Mouse (Mus musculus) urinary bladder, postnatal 14 days (tissue): ENCODE results near the gene Rnf227.
A peak's percentile ranks its signal among the peaks of the same experiment; 100 is the strongest.
"Not testable (repeated sequence)": the region's sequence is repeated elsewhere in the genome, so short reads cannot be mapped to it uniquely, and the experiment has no call there.

Source experiments
- DNase-seq: peaks from one replicate; pipeline ENCODE4 v3.0.0; 2021; ENCODE audit warnings: low spot score

Gene Rnf227

DNA sequence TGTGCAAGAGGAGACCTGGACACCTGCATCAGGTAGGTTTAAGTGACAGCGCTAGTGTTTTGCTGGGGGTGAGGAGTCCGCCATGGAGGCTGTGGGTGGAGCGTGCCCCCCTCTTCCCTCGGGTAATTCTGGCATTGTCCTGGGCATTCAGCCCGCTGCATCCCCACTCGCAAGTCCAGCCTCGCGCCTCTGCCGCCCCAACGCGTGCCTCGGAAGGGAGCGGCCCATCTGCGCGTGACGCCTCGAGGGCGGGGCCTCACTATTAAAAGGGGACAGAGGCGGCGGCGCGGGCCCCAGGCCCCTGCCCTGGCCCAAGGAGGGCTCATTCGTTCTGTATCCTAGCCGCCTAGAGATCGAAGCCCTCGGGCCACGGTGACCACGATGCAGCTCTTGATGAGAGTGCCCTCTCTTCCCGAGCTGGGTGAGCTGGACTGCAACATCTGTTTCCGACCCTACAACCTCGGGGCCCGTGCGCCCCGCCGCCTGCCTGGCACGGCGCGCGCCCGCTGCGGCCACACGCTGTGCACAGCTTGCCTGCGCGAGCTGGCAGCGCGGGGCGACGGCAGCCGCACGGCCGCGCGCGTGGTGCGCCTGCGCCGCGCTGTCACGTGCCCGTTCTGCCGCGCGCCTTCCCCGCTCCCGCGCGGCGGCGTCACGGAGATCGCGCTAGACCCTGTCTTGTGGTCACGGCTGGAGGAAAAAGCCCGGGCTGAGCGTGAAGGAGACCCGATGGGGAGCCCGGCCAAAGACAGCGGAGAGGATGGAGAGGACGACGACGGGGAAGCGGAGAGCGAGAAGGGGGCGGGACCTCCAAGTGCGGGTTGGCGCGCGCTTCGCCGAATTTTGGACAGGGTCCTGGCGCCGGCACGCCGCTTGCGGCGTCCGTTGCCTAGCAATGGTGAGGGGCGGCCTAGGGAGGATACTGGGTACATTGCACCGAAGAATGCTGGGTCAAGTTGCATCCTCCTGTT lies at the start of gene Rnf227:
Gene Rnf227 (plus strand): TSS at position 301 of the 971 bp plus-strand sequence.
- peak; percentile 68 for DNase-seq

DNA sequence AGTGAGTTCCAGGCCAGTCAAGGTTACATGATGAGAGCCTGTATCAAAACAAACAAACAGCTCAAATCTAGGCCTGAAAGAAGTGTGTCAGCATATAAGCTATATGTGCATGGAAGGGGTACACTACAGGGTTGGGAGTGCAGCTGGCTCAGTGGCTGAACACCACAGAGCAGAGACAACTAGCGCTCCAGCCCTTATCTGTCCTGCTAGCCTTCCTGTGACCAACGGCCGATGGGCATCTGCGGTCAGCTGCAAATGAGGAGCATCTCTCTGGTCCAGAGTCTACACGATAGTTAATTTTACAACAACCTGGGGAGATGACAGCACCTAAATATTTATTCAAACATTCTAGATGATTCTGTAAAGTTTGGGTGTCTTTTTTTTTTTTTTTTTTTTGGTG lies 49.1 kb upstream of the Rnf227 start:
- no peak for DNase-seq

DNA sequence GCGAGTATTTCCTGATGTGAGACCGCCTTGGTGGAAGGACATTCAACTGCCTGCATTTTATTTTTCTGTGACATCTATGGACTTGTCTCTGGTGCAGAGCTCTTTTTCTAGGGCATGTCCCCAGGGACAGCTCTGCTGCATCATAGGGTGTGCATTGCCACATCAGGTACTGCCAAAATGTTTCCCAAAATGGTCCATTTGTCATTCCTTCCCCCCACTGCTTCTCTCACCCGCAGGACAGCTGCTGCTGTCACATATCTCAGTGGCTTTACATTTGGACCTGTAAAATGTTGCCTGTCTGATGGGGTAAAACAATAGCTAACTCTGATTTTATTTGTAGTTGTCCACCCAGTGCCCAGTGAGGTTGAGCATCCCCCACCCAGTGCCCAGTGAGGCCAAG lies 45.0 kb upstream of the Rnf227 start:
- DNase-seq = no peak

DNA sequence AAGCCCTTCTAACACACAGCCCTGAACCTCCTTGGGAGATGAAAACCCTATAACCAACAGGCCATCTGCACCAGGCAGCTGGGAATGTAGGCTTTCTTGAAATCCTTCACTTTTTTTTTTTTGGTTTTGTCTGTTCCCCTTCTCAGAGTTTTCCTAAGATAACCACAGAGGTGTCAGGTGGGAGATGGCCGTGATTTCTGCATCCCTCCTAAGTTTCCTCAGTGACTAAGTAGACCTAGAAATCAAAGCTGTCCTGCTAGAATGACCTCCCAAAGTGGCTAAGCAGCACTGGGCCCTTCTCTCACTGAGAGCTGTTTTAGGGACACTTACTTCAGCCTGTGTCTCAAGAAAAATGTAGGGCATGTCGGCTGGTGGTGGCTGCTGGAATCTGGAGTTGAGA lies 42.5 kb upstream of the Rnf227 start:
- no peak for DNase-seq

DNA sequence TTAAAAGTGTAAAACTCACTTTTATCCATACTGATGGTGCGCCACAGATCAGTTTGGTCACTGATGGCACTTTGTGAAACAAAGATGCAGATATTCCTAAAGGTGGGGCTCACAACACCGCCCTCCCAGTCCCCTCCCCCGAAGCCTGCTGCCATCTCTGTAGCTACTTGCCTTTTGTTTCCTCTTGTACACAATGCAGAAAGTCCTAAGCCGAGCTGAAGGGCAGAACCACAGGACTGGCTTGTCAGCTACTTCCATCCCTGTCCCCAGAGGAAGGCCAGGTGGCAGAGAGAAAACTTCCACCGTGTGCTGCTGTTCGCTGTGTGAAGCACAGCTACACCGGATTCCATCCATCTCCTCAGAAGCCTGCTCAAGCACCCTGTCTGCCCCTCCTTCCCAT lies 42.0 kb upstream of the Rnf227 start:
- no peak for DNase-seq

DNA sequence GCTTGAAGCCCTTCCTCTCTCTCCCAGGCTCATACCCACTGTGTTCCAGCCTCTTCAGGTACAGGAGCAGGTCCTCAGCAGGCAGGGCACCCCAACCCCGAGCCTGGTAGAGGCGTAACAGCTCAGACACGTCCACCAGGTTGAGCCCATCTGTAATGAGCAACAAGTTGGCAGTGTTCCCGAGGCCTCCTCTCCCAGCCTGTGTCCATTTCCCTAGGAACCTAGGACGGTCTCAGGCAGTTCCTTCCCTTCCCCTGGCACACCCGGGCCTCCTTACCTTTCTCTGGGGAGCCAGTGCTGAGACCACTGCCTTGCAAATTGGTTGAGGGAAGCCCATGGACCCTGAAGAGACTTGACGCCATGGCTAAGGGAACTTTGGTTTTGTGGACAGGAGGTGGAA lies 37.4 kb upstream of the Rnf227 start:
- DNase-seq = no peak

DNA sequence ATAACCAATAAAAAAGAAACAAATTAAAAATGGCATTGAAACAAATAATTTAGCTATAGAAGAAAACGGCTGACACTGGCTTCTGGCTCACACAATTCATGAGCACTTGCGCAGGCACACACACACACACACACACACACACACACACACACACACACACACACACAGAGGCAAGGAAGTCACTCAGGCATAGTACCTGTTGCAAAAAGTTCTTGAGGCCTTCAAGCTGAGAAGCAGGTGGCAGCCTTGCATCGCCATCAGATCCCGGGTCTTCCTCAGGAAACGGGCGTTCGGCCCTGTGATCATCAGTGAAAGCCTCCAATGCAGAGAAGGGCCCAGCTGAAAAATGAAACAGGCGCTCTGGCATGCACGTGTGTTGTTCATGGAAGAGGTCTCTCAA lies 35.0 kb upstream of the Rnf227 start:
- no peak for DNase-seq

DNA sequence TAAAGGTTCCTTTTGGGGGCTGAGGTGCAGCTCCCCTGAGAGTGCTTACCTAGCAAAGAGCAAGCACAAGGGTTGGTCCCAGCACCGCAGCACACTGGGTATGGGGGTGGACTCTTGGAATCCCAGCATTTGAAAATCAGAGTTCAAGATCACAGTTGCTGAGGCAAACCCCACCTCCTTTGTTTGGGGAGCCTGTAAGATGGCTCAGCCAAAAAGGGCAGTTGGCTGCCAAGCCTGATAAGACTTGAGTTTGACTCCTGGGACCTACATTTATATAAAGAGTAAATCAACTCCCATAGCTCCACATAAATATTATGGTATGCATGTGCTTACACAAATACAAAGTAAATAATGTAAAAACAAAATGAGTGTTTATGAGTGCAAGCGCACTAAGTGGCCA lies 34.2 kb upstream of the Rnf227 start:
- DNase-seq = no peak

DNA sequence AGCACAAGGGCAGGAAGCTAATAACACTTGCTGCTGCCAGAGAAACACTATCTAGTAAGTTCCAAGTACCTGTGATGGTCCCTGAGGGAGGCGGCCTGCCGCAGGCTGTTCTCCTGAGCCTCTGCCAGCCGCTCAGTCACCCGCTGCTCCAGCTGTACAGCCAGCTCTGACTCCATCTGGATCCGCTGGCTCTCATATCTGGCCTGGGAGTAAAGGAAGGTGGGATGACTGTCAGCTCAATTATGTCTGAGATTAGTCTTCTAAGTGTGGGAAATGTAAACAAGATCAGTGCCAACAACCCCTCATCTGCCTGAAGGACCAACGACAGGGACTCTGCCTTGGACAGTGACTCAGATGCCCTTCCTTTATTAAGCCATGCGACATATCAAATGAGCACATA lies 29.0 kb upstream of the Rnf227 start:
- no peak for DNase-seq

DNA sequence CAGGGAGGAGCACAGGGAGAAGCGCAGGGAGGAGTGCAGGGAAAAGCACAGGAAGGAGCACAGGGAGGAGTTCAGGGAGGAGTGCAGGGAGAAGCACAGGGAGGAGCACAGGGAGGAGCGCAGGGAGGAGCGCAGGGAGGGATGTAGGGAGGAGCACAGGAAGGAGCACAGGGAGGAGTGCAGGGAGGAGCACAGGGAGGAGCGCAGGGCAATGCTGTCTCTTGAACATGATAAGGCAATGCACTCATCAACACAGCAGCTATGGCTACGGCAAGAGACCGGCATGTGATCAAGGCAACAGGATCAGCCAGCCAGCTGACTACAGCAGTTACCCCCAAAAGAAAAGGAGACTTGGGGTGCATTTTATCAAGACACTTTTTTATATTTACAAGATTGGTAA lies 23.9 kb upstream of the Rnf227 start:
- DNase-seq = no peak

DNA sequence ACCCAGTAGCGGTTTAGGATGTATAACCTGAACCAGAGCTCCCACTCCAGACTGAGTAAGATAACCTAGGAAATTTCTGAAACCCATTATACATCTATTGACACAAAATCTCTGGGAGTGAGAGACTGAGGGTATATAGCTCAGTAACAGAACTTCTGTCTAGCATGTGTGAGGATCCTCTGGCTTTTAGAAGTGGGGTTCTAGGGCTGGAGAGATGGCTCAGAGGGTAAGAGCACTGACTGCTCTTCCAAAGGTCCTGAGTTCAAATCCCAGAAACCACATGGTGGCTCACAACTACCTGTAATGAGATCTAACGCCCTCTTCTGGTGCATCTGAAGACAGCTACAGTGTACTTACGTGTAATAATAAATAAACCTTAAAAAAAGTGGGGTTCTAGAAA lies 22.3 kb upstream of the Rnf227 start:
- not testable (repeated sequence) for DNase-seq

DNA sequence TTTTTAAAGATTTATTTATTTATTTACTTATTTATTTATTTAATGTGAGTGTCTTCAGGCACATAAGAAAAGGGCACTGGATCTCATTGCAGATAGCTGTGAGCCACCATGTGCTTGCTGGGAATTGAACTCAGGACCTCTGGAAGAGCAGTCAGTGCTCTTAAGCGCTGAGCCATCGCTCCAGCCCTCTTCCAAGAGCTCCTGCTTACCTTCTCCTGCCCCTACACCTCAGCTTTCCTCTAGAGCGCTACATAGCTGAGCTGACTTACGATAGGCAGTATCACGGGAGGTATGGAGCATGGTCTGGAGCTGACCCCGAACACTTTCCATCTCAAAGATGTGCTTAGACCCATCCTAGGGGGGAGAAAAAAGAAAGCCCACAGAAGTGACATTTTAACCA lies 18.7 kb upstream of the Rnf227 start:
- no peak for DNase-seq

DNA sequence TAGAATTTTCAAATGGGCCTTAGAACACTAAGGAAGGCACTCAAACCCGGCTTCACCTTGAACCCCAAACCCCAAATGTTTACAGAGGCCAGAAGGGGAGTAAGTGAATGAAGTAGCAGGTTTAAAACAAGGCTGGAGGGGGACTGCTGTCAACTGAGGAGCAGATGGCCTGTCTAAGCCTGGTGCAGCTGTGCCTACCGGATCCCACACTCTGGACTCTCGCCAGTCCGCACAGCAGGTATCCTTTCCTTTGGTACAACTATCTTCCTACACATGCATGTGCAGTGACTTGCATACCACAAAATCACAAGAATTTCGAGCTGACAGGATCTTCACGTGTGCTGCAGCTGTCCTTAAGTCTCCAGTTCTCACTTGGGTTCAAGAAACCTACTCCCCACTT lies 18.3 kb upstream of the Rnf227 start:
- no peak for DNase-seq

DNA sequence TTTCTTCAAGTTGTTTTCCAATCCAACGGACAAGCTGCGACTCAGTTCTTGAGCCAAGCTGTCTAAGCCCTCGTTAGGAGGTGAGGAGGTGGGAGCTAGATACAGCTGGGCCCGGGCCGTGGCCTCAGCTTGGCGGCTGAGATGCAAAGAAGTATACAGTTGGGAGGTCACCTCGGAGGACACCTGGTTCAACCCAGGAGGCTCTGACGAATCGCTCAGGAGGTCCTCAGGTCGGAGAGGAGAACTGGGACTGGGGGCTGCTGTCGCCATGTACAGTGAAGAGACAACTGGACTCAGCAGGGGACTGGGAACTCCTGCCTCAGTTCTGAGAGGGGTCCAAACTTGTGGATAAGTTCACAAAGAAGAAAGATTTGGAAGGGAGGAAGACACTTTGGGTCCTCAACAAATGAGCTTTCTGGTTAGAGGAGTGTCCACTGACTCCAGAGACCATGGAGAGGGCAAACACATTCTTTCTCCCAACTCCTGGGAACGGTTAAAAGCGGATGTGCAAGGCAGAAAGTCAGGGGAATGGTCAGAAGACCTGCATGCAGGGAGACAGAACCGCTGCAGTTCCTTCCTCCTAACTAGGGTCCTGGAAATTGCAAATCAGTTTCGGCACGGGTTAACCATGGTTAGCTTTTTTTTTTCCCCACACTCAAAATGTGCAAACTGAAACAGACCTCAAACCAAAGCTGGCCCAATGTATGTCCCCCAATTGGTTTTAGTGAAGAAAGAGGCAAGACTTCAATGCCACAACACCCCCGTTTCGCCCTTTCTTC lies 17.4 kb upstream of the Rnf227 start:
- no peak for DNase-seq

DNA sequence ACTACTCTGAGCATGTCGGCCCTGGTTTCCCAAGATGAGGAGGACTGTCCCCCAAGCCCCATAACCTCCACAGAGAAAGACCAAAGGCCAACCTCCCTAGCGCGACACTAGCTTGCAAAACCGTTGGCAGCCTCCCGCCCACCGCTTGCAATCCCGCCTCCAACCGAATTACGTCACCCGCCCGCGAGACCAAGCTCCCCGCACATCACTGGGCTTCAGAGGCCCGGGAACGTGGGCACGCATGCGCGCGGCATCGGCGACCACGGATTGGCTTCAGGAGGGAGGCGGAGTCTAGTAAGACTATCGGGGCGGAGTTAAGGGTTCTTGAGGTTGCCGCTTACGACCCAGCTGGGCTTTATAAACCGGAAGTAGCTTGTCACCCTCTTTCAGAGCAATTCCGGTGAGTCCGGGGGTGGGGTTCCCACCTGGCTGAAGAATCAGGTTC lies 16.6 kb upstream of the Rnf227 start, which contains the start of the genes Cntrob and Trappc1:
Gene Cntrob (minus strand): TSS at position 109 of the 445 bp plus-strand sequence.
Gene Trappc1 (plus strand): TSS at position 314 of the 445 bp plus-strand sequence.
- peak; percentile 99 for DNase-seq

DNA sequence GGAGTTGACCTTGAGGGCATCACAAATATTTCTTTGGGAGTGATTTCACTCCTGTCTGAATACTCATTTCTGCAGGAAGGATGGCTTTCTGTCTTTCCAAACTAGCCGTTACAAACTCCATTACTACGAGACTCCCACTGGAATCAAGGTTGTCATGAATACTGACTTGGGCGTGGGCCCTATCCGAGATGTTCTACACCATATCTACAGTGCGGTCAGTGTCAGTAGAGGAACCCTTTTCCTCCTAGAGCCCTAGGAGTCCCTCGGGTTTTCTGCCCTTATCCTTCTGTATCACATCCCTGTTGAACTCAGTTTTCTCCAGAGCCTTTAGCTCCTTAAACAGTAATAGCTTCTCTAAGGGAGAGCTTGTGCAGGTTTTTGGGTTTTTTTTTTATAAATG lies 15.5 kb upstream of the Rnf227 start:
- no peak for DNase-seq

DNA sequence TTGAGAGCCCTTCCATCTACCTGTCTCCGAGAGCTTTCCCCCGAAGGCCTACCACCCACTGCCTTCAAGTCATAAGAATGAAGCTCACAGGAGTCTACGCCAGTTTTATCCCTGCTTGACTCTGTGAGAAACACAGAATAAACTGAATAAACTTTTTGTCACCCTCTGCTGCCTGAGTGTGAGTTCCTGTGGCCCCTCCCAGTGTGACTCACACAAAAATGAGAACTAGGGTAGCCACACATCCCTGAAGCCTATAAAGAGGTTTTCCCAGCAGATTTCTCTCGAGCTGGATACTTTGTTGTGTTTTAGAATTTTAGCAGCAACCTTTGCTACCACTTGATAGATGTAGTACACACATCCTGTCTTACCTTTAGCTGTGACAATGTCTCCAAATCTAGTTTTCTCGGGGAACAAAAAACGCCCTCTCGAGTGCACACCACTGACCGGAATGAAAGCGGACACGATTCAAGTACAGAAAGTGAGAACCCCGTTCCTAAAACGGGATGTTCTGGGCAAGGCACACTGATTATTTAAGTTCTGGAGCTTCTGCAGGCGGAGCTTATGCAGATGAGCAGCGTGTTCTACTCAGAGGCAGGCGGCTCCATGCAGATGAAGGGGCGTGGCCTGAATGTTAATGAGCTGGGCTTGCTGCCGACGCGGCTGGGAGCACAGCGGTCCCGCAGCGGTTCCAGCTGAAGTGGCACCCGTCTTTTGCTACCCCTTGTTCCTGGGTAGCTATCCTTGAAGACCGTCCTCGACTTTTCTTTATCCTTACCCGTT lies 14.4 kb upstream of the Rnf227 start, which contains the start of gene Kcnab3:
Gene Kcnab3 (plus strand): TSS at position 631 of the 780 bp plus-strand sequence.
- peak; percentile 89 for DNase-seq

DNA sequence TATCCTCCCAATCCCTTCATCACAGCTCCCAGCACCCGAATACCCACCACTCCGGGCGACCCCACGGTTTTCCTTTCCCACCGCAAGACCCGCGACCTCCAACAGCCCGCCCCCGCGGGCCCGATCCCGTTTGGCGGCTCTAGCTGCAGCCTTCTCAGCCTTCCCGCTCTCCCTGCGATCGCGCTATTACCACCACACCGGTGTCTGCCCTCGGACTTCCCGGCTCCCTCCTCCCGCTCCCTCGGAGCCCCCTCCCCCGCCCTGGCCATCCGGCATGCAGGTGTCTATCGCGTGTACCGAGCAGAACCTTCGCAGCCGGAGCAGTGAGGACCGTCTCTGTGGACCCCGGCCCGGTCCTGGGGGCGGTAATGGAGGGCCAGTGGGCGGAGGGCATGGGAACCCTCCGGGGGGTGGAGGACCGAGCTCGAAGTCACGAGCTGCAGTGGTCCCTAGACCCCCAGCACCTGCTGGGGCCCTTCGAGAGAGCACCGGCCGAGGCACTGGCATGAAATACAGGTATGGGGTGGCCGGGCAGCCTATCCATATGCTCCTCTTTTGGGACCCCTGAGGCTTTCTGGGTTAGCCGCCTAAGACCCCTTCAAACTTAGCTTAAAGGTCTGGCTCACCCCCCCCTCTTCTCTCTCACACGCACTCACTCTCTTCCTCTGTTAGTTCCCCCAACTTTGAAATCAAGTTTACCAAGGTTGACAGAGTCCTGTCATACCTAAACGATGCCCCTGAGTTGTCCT lies 13.7 kb upstream of the Rnf227 start:
- peak; percentile 24 for DNase-seq

DNA sequence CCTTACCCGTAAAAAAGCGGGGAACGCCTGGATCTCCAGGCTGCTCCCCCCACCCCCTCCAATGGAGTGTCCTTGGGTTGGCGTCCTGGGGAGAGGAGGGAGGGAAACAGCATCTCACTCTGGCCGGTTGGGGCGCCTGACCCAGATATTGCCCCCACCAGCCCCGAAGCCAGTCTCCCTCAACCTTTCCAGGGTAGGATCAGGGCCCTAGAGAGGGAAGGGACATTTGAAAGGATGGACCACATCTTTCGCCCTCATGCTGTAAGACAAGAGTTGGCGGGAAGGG lies 13.2 kb upstream of the Rnf227 start:
- no peak for DNase-seq

DNA sequence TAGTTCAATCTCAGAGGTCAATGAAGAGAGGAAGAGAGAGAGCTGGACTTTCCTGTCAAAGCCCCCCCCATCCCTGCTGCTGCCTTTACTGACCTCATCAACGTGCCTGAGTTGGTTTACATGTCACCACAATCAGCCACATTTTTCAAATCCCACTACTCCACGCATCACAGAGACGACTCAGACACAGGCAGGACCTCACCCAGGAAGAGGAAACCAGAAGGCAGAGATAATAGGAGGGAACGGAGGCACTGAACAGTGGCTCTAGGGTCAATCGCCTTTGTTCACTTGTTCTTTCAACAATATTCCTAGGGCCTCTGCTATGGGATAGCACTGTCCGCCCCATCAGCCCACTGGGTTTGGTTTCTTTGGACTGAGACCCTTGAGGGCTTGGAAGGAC lies 12.6 kb upstream of the Rnf227 start:
- no peak for DNase-seq

DNA sequence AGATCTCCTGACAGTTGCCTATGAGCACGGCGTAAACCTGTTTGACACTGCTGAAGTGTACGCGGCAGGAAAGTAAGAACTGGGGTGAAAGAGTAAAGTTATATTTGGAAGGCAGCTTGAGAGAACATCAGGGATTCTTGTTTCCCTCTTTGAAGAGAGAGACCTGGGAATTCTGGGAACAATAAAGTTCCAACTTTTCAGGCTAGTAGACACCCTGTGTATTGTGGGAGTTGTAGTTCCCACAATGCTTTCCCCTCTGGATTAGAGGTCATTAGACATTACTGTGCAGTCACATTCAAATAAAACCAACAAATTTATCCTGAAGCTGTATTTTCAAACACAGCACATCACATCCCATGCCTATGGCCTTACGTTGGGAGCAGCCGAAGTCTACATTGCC lies 11.7 kb upstream of the Rnf227 start:
- DNase-seq = no peak

DNA sequence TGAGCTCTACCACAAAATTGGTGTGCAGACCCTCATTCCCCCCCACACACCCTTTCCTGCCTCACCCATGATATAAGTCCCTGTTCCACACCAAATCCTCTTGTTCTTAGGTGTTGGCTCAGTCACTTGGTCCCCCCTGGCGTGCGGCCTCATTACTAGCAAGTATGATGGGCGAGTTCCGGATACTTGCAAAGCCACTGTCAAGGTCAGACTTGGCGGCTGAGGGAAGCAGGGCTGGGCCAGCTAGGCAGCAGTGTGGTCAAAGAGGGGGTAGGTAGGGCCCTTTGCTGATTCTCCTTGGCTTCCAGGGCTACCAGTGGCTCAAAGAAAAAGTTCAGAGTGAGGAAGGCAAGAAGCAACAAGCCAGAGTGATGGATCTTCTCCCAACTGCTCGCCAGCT lies 9.1 kb upstream of the Rnf227 start:
- DNase-seq = no peak
